Mouse (Mus musculus): ENCODE data around the gene Reep6.
"Not testable (repeated sequence)": the region's sequence is repeated elsewhere in the genome, so short reads cannot be mapped to it uniquely, and the experiment has no call there.

Reep6 gene

GRCm38 (mm10) chr10:80324120-80325037 lies 5.4 kb upstream of the Reep6 start:
- intact Hi-C loops (cut with DNase I) = no loop called here

GRCm38 (mm10) chr10:80325045-80325444 lies 4.7 kb upstream of the Reep6 start:
- intact Hi-C loops (cut with DNase I) = no loop called here

GRCm38 (mm10) chr10:80330084-80330483 lies 331 bp downstream of the Reep6 start:
- intact Hi-C loops (cut with DNase I) = no loop called here

- intact Hi-C loops (cut with DNase I) = no loop called here
Measured at GRCm38 (mm10) chr10:80330888-80331287, 1.1 kb downstream of the Reep6 start.

GRCm38 (mm10) chr10:80331636-80332524 lies 2.1 kb downstream of the Reep6 start:
- intact Hi-C loops (cut with DNase I) = no loop called here

- intact Hi-C loops (cut with DNase I) = no loop called here
Measured at GRCm38 (mm10) chr10:80332525-80332989, 2.8 kb downstream of the Reep6 start.

GRCm38 (mm10) chr10:80336263-80336662 lies 6.5 kb downstream of the Reep6 start:
- intact Hi-C loops (cut with DNase I) = loop anchor here (5.0 kb wide), 1 partner anchor 36 kb away; no protein-coding TSS in a partner anchor

- intact Hi-C loops (cut with DNase I) = loop anchor here (5.0 kb wide), 1 partner anchor 32 kb away; no protein-coding TSS in a partner anchor
Measured at GRCm38 (mm10) chr10:80339941-80340750, 10.4 kb downstream of the Reep6 start.

- intact Hi-C loops (cut with DNase I) = no loop called here
Measured at GRCm38 (mm10) chr10:80341026-80341425, 11.3 kb downstream of the Reep6 start.

- intact Hi-C loops (cut with DNase I) = no loop called here
Measured at GRCm38 (mm10) chr10:80341491-80342304, 11.9 kb downstream of the Reep6 start.

GRCm38 (mm10) chr10:80342305-80342748 lies 12.6 kb downstream of the Reep6 start:
- intact Hi-C loops (cut with DNase I) = no loop called here

- intact Hi-C loops (cut with DNase I) = no loop called here
Measured at GRCm38 (mm10) chr10:80342749-80343424, 13.1 kb downstream of the Reep6 start.

GRCm38 (mm10) chr10:80343425-80343895 lies 13.7 kb downstream of the Reep6 start:
- intact Hi-C loops (cut with DNase I) = no loop called here

- intact Hi-C loops (cut with DNase I) = no loop called here
Measured at GRCm38 (mm10) chr10:80344131-80344661, 14.4 kb downstream of the Reep6 start.

GRCm38 (mm10) chr10:80345122-80345521 lies 15.4 kb downstream of the Reep6 start:
- intact Hi-C loops (cut with DNase I) = no loop called here

GRCm38 (mm10) chr10:80345929-80346328 lies 16.2 kb downstream of the Reep6 start:
- intact Hi-C loops (cut with DNase I) = not testable (repeated sequence)

- intact Hi-C loops (cut with DNase I) = no loop called here
Measured at GRCm38 (mm10) chr10:80347514-80347967, 17.8 kb downstream of the Reep6 start.

- intact Hi-C loops (cut with DNase I) = loop anchor here (2.0 kb wide), 1 partner anchor 54 kb away; the partner anchor contains the start of gene Apc2
Measured at GRCm38 (mm10) chr10:80348244-80348781, 18.6 kb downstream of the Reep6 start, which contains the start of gene Adamtsl5. Gene Adamtsl5, minus strand, starts transcription at chr10:80348412.
